In genomic region chr13:34255297-34255696, GRCm38 (mm10) we compare ENCODE assay signal across 12 mouse cellular contexts.
DNase-seq lines count a peak whose midpoint lies in the region; ATAC-seq and TF ChIP-seq lines count a peak whose summit lies in the region.
"Had no signal": no experiment of that assay in that cellular context is flagged by ENCODE, and none has a peak within 500 bp of the region (broad histone marks: within the 10 kb centered on the region; RNA-seq: fewer than 3 reads in every experiment).

No protein-coding gene starts in this region.

- no peak overlapping the region for H3K4me3 ChIP-seq in liver, postnatal 0 days (ENCODE audit: low read depth, low read length)
- no peak overlapping the region for H3K4me3 ChIP-seq in stomach, postnatal 0 days (ENCODE audit: low read depth, low read length)
- H3K4me3 ChIP-seq: erythroblast, embryonic 14.5 days; limb, embryonic 13.5 days had no signal

- H3K9me3 ChIP-seq in liver, postnatal 0 days (ENCODE audit: low read length): no peaks in the 10 kb centered on the region
- no peaks in the 10 kb centered on the region for H3K9me3 ChIP-seq in stomach, postnatal 0 days (ENCODE audit: control insufficient read depth, low read length)
- H3K9me3 ChIP-seq: limb, embryonic 13.5 days had no signal

- ATAC-seq in liver, postnatal 0 days: peak; percentile 13; the same call in 1 of the 2 replicates
- ATAC-seq in stomach, postnatal 0 days (ENCODE audit: low FRiP score, low TSS enrichment): peak; percentile 53; the same call in 1 of the 2 replicates
- ATAC-seq: hindbrain, postnatal 0 days had no signal

- H3K4me2 ChIP-seq in liver, postnatal 0 days (ENCODE audit: low read depth, low read length): no peak overlapping the region
- H3K4me2 ChIP-seq in stomach, postnatal 0 days (replicated peaks; ENCODE audit: low read depth): no peak overlapping the region
- H3K4me2 ChIP-seq: limb, embryonic 13.5 days had no signal

- H3K9ac ChIP-seq in liver, postnatal 0 days (replicated peaks): no peak overlapping the region
- H3K9ac ChIP-seq in stomach, postnatal 0 days (ENCODE audit: low read length): no peak overlapping the region
- H3K9ac ChIP-seq: limb, embryonic 13.5 days had no signal

- no peak for TF ChIP-seq EP300 in liver, postnatal 0 days (IDR thresholded peaks at IDR 0.05; ENCODE audit: low read depth)
- no peak for TF ChIP-seq EP300 in stomach, postnatal 0 days (optimal IDR thresholded peaks at IDR 0.05)

- peak overlapping the region; percentile 37 for H3K27ac ChIP-seq in liver, postnatal 0 days (ENCODE audit: low read depth)
- H3K27ac ChIP-seq in stomach, postnatal 0 days (replicated peaks): peak overlapping the region; percentile 35; the same call in 1 of the 2 replicates
- H3K27ac ChIP-seq: hindbrain, postnatal 0 days; limb, embryonic 13.5 days had no signal

- TF ChIP-seq CTCF in liver, postnatal 0 days (IDR thresholded peaks at IDR 0.05; ENCODE audit: low read depth): no peak
- TF ChIP-seq CTCF in stomach, postnatal 0 days (IDR thresholded peaks at IDR 0.05; ENCODE audit: low read depth): no peak

- peaks cover 46% of the 10 kb centered on the region for H3K4me1 ChIP-seq in liver, postnatal 0 days (ENCODE audit: insufficient read depth)
- H3K4me1 ChIP-seq in stomach, postnatal 0 days (replicated peaks; ENCODE audit: control insufficient read depth, insufficient read depth): no peaks in the 10 kb centered on the region

- DNase-seq in gastrocnemius, adult 18-20 months (ENCODE audit: low spot score): peak; percentile 30
- no peak for DNase-seq in gastrocnemius, postnatal 10 days
- peak; percentile 43 to 51 for DNase-seq in lung, adult 18-20 months
- DNase-seq in lung, postnatal 14 days: no peak
- DNase-seq in liver, postnatal 0 days: no peak
- no peak for DNase-seq in stomach, postnatal 0 days (ENCODE audit: low spot score)
- DNase-seq in embryo, embryonic 9.5 days (ENCODE audit: extremely low spot score): no peak
- DNase-seq in urinary bladder, postnatal 14 days (ENCODE audit: low spot score): no peak
- DNase-seq: thymus, postnatal 4 days had no signal

- H3K27me3 ChIP-seq in liver, postnatal 0 days (ENCODE audit: insufficient read depth, low read length): no peaks in the 10 kb centered on the region
- H3K27me3 ChIP-seq in stomach, postnatal 0 days (ENCODE audit: control insufficient read depth, insufficient read depth, low read length): no peaks in the 10 kb centered on the region
- H3K27me3 ChIP-seq: limb, embryonic 13.5 days had no signal

- 28% methylated on average over 3 of the region's 3 CpGs for WGBS in liver, postnatal 0 days (ENCODE audit: insufficient replicate concordance)
- 39% methylated on average over 3 of the region's 3 CpGs for WGBS in stomach, postnatal 0 days

- H3K36me3 ChIP-seq in liver, postnatal 0 days (replicated peaks; ENCODE audit: insufficient read depth, low read length): no peaks in the 10 kb centered on the region; the same call in 1 of the 2 replicates
- H3K36me3 ChIP-seq in stomach, postnatal 0 days (ENCODE audit: control insufficient read depth, insufficient read depth, low read length): no peaks in the 10 kb centered on the region
- H3K36me3 ChIP-seq: limb, embryonic 13.5 days had no signal

Comparison
In these comparisons a context has a peak if more than half of its experiments do, and no peak if none do; other contexts are left out.
1. DNase-seq: peak in gastrocnemius, adult 18-20 months (single experiment) and lung, adult 18-20 months (2 of 2); none in gastrocnemius, postnatal 10 days (single experiment), lung, postnatal 14 days (single experiment), liver, postnatal 0 days (single experiment), stomach, postnatal 0 days (single experiment), embryo, embryonic 9.5 days (single experiment) and urinary bladder, postnatal 14 days (single experiment).